Mouse (Mus musculus) E14TG2a.4 (cell line): ENCODE measurements around the gene Actn2.

Experiments
- CTCF ChIP-seq: conservative IDR thresholded peaks from 2 replicates; pipeline ENCODE4 v1.5.1; 2014; ENCODE audit warnings: low read length
- POU5F1 ChIP-seq: IDR thresholded peaks from 2 replicates; pipeline ENCODE4 v1.6.1; 2014; ENCODE audit warnings: low read length, borderline replicate concordance

DNA sequence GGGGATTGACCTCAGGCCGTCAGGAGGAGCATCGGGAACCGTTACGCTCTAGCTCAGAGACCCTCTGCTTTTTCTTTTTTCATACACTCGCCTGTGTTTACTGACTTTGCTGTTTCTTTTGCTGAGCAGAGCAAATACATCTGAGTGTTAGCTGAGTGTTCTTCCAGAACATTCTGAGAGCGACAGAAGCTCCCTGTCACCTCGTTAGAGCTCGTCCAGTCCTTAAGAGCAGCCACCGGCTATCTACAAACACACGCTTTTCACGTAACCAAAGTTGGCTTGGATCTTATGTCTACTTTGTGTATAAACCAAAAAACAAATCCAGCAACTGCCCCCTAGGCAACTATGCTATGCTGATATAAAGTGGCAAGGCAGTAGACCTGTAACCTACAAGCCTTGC, 56.0 kb downstream of the Actn2 start:
- TF ChIP-seq CTCF, result no peak
- no peak for TF ChIP-seq POU5F1
